Mouse (Mus musculus) ES-Bruce4 (cell line): ENCODE results near the gene Dnase1l2. TPM values are rescaled to one million over a fixed set of nuclear protein-coding genes. Genes with fewer than 3 reads are reported as not detected.

Experiments used
- H3K27ac ChIP-seq: 2 replicates; pipeline ENCODE4 v1.5.1; 2012; ENCODE audit warnings: low read length, inconsistent platforms; ENCODE audit not compliant: insufficient read depth
- H3K27me3 ChIP-seq: 2 replicates; pipeline ENCODE4 v1.6.1; 2012; ENCODE audit warnings: mild to moderate bottlenecking, low read length, inconsistent platforms; ENCODE audit not compliant: control insufficient read depth, poor library complexity, insufficient read depth, severe bottlenecking
- H3K36me3 ChIP-seq: 2 replicates; pipeline ENCODE4 v1.6.1; 2012; ENCODE audit warnings: inconsistent platforms, mild to moderate bottlenecking, low read length, moderate library complexity; ENCODE audit not compliant: control insufficient read depth, poor library complexity, insufficient read depth, severe bottlenecking
- H3K4me1 ChIP-seq: one replicate; pipeline ENCODE4 v1.8.1; 2011; ENCODE audit warnings: low read length; ENCODE audit not compliant: control insufficient read depth, insufficient read depth
- H3K4me3 ChIP-seq: 2 replicates; pipeline ENCODE4 v1.5.1; 2011; ENCODE audit warnings: low read depth, mild to moderate bottlenecking, low read length
- H3K9ac ChIP-seq: 2 replicates; pipeline ENCODE4 v1.6.1; 2012; ENCODE audit warnings: low read depth, mild to moderate bottlenecking, inconsistent platforms; ENCODE audit not compliant: poor library complexity, severe bottlenecking
- H3K9me3 ChIP-seq: replicated peaks from 2 replicates; pipeline ENCODE4 v1.6.1; 2012; ENCODE audit warnings: mild to moderate bottlenecking, low read length, inconsistent platforms; ENCODE audit not compliant: control insufficient read depth, poor library complexity, insufficient read depth, severe bottlenecking
- CTCF ChIP-seq: IDR thresholded peaks from one replicate; pipeline ENCODE4 v1.8.1; 2011; ENCODE audit warnings: low read depth, low read length
- EP300 ChIP-seq: IDR thresholded peaks from 2 replicates; pipeline ENCODE4 v1.6.1; 2011; ENCODE audit warnings: low read depth, low read length; ENCODE audit not compliant: insufficient read depth
- POLR2A ChIP-seq: IDR thresholded peaks from one replicate; pipeline ENCODE4 v1.8.1; 2011; ENCODE audit warnings: low read length; ENCODE audit not compliant: insufficient read depth
- polyA plus RNA-seq: library from polyadenylated mRNA; stranded (reverse); fragments of >200 nt; gene quantifications from 2 replicates; pipeline ENCODE4 v1.2.4, GENCODE M21; 2011; ENCODE audit warnings: low read depth; ENCODE audit not compliant: missing spikeins, insufficient read depth, insufficient read length

Gene Dnase1l2
- polyA plus RNA-seq, 1 experiment, result 0.42 TPM

DNA sequence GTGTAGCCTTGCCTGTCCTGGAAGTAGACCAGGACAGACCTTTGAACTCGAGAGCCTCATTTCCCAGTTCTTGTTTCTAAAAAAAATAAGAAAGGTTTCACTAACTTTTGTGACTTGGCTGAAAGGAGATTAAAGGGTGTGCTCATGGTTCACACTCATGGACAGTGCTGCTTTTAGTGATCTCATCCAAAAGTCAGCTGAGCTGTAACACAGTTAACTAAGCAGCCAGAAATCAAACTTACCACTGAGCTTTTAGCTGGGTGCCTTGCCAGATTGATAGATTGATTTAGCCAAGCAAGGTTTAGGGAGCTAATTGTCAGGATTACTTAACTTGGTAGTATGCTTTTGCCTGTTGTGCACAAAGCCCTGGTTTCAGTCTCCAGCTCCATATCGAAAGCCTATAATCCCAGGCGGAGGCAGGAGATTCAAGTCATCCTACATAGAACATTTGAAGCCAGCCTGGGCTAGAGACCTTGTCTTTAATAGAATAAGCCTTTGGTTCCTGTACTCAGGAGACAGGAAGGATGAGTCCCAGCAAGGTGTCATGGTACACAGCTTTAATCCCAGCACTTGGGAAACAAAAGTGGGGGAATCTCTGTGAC, 26.8 kb downstream of the Dnase1l2 start:
- TF ChIP-seq POLR2A (no peak), EP300 (no peak), CTCF (no peak)
- H3K27me3 ChIP-seq, result no peaks in the 10 kb centered on the region
- no peaks in the 10 kb centered on the region for H3K9me3 ChIP-seq
- peaks cover 55% of the 10 kb centered on the region for H3K36me3 ChIP-seq
- no peaks in the 10 kb centered on the region for H3K4me1 ChIP-seq
- H3K27ac ChIP-seq, result no peak overlapping the region
- peak overlapping the region; percentile 80 for H3K9ac ChIP-seq
- H3K4me3 ChIP-seq, result peak overlapping the region; percentile 49

DNA sequence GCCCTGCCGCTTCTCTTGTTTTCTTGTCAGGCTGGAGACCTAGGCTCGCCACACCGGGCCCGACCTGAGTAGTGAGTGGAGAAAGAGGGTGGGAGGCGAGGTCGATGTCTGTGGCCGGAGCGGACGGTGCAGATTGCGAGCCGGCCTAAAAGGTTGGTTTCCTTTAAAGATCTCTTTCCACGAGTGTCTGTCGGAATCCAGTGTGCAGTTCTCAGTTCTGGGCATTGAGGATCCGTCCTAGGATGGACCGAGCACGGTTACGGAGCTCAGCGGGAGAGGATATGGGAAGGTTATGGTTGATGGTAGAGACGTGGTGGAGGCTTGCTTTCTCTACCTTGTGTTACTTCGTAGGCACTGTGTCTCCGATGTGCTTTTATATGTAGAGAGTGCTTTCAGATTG, 27.9 kb downstream of the Dnase1l2 start:
- Histone ChIP-seq H3K9ac (peak overlapping the region; percentile 80), H3K4me3 (peak overlapping the region; percentile 97), H3K36me3 (peaks cover 44% of the 10 kb centered on the region), H3K4me1 (no peaks in the 10 kb centered on the region), H3K27ac (peak overlapping the region; percentile 17; the same call in 1 of the 2 replicates), H3K27me3 (no peaks in the 10 kb centered on the region), H3K9me3 (no peaks in the 10 kb centered on the region)
- no peak for TF ChIP-seq POLR2A
- TF ChIP-seq CTCF, result no peak
- no peak for TF ChIP-seq EP300

- TF ChIP-seq EP300 (peak; percentile 31; the same call in 1 of the 2 replicates), CTCF (no peak), POLR2A (peak; percentile 87)
- Histone ChIP-seq H3K27me3 (no peaks in the 10 kb centered on the region), H3K36me3 (peaks cover 38% of the 10 kb centered on the region)
These were observed 28.5 kb downstream of the Dnase1l2 start, which contains the start of gene Rnps1 for GRCm38 (mm10) chr17:24414230-24414976. Gene Rnps1 (plus strand): TSS chr17:24414565.

DNA sequence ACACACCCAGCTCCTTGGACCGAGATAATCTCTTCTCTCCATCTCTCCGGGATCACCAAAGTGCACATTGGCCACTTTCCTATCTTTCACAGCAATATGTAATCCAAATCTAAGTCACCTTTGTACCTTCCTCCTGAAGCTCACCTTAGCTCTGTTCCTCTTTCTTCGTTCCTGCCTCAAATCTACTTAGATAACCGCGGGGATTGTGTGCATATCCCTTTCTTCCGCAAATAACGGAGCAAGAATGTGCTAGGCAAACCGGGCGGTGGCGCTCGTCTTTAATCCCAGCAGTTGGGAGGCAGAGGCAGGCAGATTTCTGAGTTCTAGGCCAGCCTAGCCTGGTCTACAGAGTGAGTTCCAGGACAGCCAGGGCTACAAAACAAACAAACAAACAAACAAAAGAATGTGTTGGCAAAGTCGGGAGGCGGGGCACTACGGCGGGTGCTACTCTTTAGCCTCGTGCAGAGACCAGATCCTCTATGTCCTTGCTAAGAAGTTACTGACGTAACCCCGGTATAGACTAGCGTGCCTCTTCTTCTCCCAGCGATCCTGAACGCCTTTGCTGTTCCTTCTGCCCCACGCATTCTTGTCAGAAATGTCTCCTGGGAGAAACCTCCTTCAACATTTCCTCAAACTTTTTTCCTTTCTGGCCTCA, 29.2 kb downstream of the Dnase1l2 start:
- no peaks in the 10 kb centered on the region for H3K9me3 ChIP-seq
- H3K9ac ChIP-seq, result peak overlapping the region; percentile 63
- H3K27ac ChIP-seq, result peak overlapping the region; percentile 54
- no peaks in the 10 kb centered on the region for H3K27me3 ChIP-seq
- H3K4me3 ChIP-seq, result peak overlapping the region; percentile 85
- no peaks in the 10 kb centered on the region for H3K4me1 ChIP-seq
- peaks cover 31% of the 10 kb centered on the region for H3K36me3 ChIP-seq
- TF ChIP-seq CTCF (peak; percentile 54), EP300 (no peak)

More at GRCm38 (mm10) chr17:24414230-24414976, 28.5 kb downstream of the Dnase1l2 start, which contains the start of gene Rnps1:
- H3K4me1 ChIP-seq, result no peaks in the 10 kb centered on the region
- H3K27ac ChIP-seq, result peak within 1 kb of the TSS; percentile 54
- peak within 1 kb of the TSS; percentile 97 for H3K4me3 ChIP-seq
- H3K9ac ChIP-seq, result peak within 1 kb of the TSS; percentile 80
- H3K9me3 ChIP-seq, result no peaks in the 10 kb centered on the region

DNA sequence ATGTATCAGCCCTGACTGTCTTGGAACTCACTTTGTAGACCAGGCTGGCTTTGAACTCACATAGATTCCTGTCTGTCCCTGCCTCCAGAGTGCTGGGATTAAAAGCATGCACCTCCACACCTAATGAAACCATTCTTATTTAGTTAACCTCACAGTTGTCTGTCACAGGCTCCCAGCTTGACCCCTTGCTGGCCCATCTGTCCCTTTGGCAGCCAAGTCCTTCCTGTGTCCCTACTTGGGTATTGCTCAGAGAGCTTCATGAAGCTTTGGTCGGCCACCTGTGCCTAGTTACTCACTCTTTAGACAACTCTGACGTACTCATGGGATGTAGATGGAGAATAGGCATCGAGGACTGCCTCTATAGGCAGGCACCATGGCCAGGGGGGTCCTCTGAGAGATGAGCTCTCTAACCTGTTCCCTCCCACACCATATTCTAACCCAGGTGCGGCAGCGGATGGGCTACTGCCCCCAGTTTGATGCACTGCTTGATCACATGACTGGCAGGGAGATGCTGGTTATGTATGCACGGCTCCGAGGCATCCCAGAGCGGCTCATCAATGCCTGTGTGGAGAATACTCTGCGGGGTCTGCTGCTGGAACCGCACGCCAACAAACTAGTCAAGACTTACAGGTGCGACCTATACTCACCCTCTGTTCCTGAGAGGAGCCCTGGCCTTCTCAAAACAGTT, 35.6 kb downstream of the Dnase1l2 start:
- H3K9me3 ChIP-seq, result no peaks in the 10 kb centered on the region
- TF ChIP-seq CTCF, result no peak
- TF ChIP-seq POLR2A, result no peak
- TF ChIP-seq EP300, result no peak
- H3K4me1 ChIP-seq, result no peaks in the 10 kb centered on the region
- H3K27me3 ChIP-seq, result no peaks in the 10 kb centered on the region
- no peaks in the 10 kb centered on the region for H3K36me3 ChIP-seq
- H3K27ac ChIP-seq, result no peak overlapping the region
- no peak overlapping the region for H3K4me3 ChIP-seq
- H3K9ac ChIP-seq, result no peak overlapping the region
